Mouse (Mus musculus) cerebellum, adult (tissue): Measurements from ENCODE around the gene Ctdnep1.
"Not testable (repeated sequence)": the region's sequence is repeated elsewhere in the genome, so short reads cannot be mapped to it uniquely, and the experiment has no call there.

Source experiments
- ATAC-seq: cut with Nextera tagmentation; 2 replicates; pipeline ENCODE4 v1.9.2; 2017; ENCODE audit warnings: mild to moderate bottlenecking, moderate library complexity, mixed read lengths; ENCODE audit not compliant: insufficient number of reproducible peaks, low FRiP score, low TSS enrichment

Gene Ctdnep1

GRCm38 (mm10) chr11:70001865-70002264, 20.9 kb downstream of the Ctdnep1 start:
- ATAC-seq = no peak

DNA sequence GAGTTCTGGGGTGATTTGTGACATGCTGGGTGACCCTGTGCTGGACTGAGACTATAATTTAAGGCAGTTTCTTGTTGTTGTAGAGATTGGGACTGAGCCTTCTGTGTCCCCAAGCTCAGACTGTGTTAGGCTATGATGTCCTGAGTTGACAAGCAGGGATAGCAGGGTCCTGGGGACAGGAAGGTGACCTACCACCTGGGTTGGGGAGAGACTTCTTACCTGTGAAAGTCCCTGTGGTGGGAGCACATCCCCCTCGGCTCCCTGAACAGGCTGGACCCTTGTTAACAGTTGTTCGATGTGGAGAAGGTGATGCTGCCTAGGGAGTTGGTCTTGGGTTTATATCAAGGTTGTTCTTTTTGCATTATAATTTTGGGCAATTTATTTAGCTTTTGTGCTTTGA, 21.5 kb downstream of the Ctdnep1 start:
- no peak for ATAC-seq

- no peak for ATAC-seq
Observed at GRCm38 (mm10) chr11:70005521-70005920, 24.6 kb downstream of the Ctdnep1 start.

- ATAC-seq = no peak
Observed at GRCm38 (mm10) chr11:70010033-70010432, 29.1 kb downstream of the Ctdnep1 start.

DNA sequence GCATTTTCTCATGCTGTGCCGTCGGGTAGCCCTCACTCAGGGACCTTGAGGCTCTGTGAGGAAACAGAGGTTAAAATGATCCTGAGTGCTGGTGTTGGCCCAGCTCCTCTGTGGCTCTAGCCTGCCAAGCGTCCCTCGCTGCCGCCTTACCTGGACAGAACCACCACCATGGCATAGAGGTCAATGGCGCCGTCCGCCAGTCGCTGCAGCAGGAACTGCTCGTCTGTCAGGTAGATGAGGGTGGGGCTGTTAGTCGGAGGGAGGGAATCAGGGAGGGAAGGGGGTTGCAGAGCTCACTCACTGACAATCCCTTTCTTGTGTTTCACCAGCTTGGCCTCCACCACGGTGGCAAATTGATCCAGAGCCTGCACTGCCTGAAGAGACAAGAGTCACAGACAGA, 29.6 kb downstream of the Ctdnep1 start:
- no peak for ATAC-seq

- ATAC-seq = no peak
Observed at GRCm38 (mm10) chr11:70010961-70011360, 30.0 kb downstream of the Ctdnep1 start.

DNA sequence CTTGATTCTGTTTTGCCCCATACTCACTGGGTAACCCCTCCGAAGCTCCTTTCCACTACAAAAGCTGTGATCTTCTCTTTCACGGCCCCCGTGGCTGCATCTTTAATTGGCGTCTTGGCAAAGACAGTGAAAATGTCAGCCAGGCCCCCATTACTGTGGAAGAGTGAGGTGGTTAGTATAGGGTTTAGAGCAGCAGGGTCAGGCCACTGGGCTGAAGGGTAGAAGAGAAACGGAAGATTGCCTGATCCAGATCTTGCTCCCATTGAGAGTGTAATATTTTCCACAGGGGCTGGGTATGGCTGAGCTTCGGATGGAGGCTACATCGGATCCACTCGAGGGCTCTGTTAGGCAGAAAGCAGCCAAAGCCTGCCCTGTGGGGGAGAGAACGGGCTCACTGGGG, 32.0 kb downstream of the Ctdnep1 start:
- no peak for ATAC-seq

GRCm38 (mm10) chr11:70013408-70013807, 32.5 kb downstream of the Ctdnep1 start:
- no peak for ATAC-seq

DNA sequence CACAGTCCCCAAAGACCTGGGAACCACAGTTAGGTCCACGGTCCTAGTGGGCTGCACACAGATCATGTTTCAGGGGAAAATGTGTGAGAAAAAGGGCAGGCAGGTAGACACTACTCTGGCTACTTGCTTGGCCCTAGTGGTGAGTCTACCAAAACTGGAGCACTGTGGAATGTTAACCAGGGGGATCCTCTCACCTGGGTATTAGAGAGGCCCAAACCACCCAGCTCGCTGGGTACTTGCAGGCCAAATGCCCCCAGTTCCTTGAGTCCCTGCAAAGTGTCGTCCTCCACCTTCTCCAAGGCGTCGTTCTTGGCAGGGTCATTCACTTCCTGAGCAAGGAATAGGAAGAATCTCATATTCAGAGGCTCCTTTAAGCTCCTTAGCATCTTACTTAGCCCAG, 33.1 kb downstream of the Ctdnep1 start:
- ATAC-seq = no peak

GRCm38 (mm10) chr11:70014880-70015558, 34.1 kb downstream of the Ctdnep1 start, which contains the start of gene Acadvl:
Acadvl (minus strand) TSS chr11:70015411.
- ATAC-seq = peak; percentile 75; the same call in 1 of the 2 replicates

DNA sequence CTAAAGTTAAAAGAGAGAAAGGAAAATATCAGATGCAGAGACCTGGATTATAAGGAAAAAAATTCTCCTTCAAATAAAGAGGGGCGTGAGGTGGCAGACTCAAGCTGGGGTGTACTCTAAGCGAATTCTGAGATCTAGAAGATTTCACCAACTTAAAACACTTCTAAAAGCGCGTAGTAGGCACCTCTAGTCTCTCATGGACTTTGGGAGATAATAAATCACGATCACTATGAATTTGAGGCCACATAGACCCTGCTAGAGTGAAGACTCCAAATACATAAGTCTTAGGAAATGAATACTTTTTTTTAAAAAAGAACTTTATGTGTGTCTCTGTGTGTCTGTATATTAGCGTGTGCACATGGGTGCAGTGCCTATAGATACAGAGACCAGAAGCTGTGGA, 34.7 kb downstream of the Ctdnep1 start:
- ATAC-seq = no peak

DNA sequence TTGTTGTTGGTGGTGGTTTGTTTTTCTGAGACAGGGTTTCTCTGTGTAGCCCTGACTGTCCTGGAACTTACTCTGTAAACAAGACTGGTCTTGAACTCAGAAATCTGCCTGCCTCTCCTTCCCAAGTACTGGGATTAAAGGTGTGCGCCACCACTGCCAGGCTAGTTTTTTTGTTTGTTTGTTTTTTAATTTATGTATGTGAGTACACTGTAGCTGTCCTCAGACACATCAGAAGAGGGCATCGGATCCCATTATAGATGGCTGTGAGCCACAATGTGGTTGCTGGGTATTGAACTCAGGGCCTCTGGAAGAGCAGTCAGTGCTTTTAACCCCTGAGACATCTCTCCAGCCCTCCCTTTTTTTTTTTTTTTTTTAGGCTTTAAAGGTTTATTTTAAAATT, 35.2 kb downstream of the Ctdnep1 start:
- not testable (repeated sequence) for ATAC-seq

GRCm38 (mm10) chr11:70016669-70017068, 35.7 kb downstream of the Ctdnep1 start, which contains the start of gene Dlg4:
Dlg4 (plus strand) TSS chr11:70016942.
- no peak for ATAC-seq

DNA sequence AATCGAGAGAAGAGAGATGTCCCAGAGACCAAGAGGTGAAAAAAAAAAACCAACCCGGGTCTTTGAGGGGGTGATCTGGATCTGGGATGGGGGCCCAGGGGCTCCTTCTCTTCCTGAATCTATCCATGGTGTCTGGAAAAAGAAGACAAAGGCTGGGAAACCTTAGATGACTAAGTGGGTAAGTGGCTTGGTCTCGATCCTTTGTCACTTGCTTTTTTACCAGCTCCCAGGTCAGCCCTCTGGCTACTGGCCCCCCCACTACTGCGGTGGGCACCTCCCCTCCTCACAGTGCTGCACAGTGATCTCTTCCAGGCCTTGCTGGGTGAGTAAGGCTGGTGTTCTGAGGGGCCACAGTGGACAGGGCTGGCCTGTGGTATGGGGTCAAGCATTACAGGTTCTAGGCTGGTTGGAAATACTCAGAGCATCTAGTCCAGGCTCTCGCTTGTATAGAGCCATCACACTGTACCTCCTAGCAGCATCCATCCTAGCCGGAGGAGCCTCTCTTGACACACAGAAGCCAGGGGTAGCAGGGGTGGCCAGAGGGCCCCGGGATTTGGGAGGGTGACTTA, 36.3 kb downstream of the Ctdnep1 start:
- no peak for ATAC-seq

DNA sequence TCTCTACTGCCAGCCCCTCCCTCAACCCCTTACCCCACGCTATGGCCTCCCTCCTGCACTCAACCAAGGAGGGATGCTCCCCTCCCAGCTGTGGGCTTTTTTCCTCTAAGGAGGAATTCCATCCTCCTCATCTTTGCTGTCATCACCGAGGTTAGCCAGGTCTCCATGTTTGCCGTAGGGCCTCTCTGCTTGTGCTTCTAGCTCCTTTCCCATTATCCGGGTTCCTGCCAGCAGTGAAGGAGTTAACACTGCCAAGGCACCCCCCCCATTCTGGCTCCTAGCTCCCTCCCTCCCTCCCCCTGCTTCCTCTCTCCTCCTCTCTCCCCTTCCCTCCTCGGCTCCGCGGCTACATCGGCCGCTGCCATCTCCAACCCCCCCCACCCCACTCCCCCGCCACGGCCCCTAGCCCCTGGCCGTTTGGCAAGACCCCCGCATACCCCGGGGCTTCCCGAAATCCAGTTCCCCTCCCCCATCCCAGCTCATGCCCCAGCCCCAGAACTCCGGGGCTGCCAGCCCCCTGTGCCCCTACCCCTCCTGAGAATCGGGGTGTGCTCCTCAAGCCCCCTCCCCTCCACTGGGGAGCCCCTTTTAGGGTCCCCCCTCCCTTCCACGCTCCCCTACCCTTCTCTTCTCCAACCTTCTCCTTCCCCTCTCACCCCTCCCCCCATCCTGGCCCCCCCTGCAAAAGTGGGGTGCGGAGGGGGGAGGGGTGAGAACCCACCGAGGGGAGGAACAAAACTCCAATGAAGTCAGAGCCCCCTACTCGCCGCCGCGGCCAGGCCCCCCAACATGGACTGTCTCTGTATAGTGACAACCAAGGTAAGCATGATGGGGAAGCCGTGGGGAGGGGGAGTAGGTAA, 37.4 kb downstream of the Ctdnep1 start:
- ATAC-seq = no peak

DNA sequence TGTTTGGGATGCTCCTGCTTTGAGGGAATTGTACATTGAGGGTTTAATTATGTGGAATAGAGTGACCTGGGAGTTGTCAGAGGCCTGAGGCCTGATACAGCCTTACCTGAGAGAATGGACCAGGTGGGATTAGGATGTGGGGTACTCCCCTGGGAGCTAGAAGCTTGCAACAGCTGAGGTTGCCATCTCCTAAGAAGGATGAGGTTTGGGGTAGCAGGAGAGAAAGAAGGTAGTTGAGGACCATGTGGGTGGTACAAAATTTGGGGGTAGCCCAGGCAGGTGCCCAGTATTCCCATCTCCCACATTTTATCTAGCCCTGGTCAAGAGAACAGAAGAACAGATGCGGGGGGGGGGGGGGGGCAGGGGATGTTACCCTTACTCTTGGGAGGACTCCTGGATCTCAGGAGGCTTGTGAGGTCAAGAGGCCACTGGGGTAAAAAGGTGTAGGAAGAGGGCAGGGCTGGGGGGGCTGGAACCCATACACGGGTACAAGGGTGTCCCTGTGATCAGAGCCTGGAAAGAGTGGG, 38.6 kb downstream of the Ctdnep1 start:
- ATAC-seq = no peak

DNA sequence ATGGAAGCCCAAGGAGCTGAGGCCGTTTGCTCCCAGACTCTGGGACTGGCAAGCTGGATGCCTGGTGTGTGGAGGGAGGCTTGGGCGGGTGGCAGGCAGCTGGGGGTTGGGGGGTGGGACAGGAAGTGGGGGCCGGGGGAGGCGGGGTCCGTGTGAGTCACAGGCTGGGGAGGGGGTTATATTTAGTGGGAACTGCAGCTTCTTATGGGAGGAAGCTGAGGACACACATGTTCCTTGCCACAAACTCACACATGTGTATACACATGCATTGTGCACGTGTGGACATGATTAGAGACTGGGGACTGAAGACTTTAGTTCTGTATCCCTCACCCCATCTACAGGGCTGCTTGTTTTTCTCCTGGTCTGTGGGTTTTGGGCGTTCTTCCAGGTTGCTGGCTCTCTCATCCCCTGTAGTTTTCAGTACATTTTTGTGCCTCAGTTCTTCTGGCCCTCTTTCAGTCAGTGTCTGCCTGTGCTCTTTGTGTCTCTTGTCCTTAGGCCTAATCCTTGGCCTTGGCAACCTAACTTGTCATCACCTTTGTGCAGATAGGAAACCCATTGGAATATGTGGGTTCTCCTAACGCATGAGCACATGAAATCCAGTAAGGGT, 39.2 kb downstream of the Ctdnep1 start:
- ATAC-seq = no peak

GRCm38 (mm10) chr11:70020731-70021263, 39.8 kb downstream of the Ctdnep1 start:
- ATAC-seq = peak; percentile 69

DNA sequence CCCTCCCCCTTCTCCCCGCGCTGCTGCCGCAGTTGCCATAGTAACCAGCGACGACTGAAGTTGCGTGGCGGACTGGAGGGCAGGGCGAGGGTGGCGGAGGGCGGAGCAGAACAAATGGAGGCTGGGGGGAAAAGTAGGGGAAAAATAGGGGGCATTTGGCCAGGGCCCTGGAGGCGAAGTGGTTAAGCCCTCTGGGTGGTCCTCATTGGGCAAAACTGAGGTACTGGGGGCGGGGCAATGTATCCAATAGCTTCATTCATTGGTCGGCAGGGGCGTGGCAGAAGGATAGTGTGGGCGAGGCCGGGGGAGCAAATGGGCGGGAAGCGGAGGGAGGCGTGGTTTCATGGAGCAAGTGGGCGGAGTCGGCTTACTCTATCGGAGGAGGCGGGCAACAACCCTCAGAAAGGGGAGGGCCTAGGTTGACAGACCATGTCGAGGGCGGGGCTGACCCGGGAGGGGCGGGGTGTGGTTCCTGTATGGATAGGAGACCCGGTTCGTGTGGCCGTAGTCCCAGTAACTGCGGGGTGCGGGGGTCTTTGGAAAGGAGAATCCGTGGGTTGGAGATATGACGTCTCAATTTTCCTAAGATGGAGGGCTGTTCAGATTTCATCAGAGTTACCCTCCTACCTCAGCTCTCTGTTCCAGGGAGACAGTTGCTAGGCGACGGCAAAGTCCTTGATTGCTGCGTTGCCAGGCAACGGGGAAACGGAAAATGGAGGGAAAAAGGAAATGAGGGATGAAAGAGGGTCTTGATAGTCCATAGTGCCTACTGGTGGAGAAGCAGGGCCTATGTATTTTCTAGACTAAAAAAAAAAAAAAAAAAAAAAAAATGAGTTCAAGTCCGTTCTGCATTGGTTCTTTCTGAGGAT, 40.5 kb downstream of the Ctdnep1 start:
- ATAC-seq = peak; percentile 36; the same call in 1 of the 2 replicates
